Mouse (Mus musculus): ENCODE data around the gene Foxn3. TPM values are rescaled to one million over a fixed set of nuclear protein-coding genes. Genes with fewer than 3 reads are reported as not detected.

Foxn3 gene
- polyA plus RNA-seq (2015; fragmentation: Nextera tagmentation; extraction: Ambion mirVana) = 89.2 and 97.6 TPM in 2 replicates

DNA sequence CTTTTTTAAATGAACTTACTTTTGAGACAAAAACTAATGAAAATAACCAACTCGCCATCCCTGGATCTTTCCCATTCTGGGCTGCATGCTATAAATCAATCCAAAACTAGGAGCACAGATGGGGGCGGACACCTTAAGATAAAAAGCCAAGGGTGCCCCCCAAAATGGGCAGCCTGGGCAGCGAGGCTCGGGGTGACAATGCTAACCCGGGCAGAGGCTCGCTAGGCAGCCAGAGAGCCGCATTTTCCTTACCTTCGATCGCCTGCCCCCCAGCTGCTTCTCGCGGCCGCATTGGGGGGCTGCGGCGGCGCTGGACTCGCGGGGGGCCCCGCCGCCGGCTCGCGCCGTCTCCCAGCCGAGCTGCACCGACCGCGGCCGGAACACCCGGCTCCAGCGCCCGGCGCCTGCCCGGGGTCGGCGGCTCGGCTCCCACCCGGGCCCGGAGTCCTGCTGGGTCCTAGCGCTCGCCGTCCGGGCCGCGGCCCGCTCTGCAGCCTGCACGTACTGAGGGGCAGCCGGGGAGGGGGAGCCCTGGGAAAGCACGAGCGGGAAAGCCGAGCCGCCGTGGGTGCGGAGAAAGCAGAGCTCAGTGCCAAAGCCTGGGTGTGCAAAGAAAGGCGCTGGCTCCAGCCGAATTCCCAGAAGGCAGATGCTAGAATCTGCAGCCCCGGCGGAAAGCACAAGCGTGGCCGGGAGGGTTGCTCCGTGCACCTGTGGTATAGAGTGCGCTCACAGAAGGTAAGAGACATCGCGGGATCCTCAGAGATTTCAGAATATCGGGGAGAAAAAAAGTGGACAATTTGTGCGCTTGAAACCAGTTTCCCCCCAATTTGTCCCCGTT lies at the start of gene Foxn3:
Gene Foxn3, minus strand, starts transcription at position 364 of the 841 bp plus-strand sequence.
- no peaks in the 10 kb centered on the region for H3K36me3 ChIP-seq
- H3K27ac ChIP-seq (replicated peaks) = peak within 1 kb of the TSS; percentile 84
- no peaks in the 10 kb centered on the region for H3K9me3 ChIP-seq (replicated peaks)
- H3K4me2 ChIP-seq (replicated peaks) = peak within 1 kb of the TSS; percentile 87
- peak; percentile 86 for ATAC-seq (ENCODE audit: insufficient number of reproducible peaks, low FRiP score, low TSS enrichment, low read depth)
- peaks cover 19% of the 10 kb centered on the region for H3K4me1 ChIP-seq
- H3K27me3 ChIP-seq = no peaks in the 10 kb centered on the region
- peak within 1 kb of the TSS; percentile 72 for H3K9ac ChIP-seq
- WGBS = under 1% methylated on average over 60 of the region's 66 CpGs
- peak within 1 kb of the TSS; percentile 87 for H3K4me3 ChIP-seq (replicated peaks)

DNA sequence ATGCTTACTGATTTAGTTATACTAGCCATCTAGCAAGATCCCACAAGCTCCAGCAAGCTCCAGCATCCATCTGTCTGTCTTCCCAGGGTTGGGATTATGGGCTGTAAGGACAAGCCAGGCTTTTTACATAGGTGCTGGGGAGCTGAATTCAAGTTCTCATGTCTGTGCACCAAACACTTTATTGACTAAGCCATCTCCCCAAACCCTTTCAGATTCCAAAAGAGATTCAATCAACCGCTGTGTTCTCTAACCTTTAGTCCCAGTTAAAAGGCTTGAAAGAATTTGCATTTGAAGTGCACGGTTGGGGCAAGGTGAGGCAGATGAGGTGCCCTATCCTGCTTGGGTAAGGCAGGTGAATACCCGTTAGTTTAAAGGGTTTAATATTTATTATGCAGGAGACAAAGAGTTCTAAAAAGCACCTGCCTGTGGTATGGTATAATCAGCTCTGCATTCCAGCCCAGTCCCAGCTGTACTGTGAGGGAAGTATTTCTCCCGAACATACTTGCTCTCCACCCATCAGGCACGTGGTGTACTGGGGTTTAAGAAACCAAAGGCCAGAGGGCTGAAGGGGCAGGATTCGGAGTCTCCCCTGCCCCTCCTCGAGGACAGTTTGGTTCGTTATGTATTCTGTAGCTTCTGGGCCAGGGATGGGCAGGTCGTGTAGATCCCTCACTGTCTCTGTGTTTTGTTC lies 48.9 kb upstream of the Foxn3 start:
- H3K9me3 ChIP-seq (replicated peaks) = no peaks in the 10 kb centered on the region
- H3K4me2 ChIP-seq (replicated peaks) = no peak overlapping the region
- no peaks in the 10 kb centered on the region for H3K4me1 ChIP-seq
- ATAC-seq (ENCODE audit: insufficient number of reproducible peaks, low FRiP score, low TSS enrichment, low read depth) = no peak
- H3K36me3 ChIP-seq = no peaks in the 10 kb centered on the region
- H3K27ac ChIP-seq (replicated peaks) = no peak overlapping the region
- H3K4me3 ChIP-seq (replicated peaks) = no peak overlapping the region
- 35% methylated on average over 9 of the region's 9 CpGs for WGBS
- no peaks in the 10 kb centered on the region for H3K27me3 ChIP-seq
- H3K9ac ChIP-seq = no peak overlapping the region

GRCm38 (mm10) chr12:99610868-99611267 lies 47.5 kb upstream of the Foxn3 start:
- WGBS = 92% methylated on average over 7 of the region's 7 CpGs
- Histone ChIP-seq H3K27ac (replicated peaks) (no peak overlapping the region), H3K36me3 (no peaks in the 10 kb centered on the region), H3K9ac (no peak overlapping the region), H3K4me1 (no peaks in the 10 kb centered on the region), H3K9me3 (replicated peaks) (no peaks in the 10 kb centered on the region), H3K4me2 (replicated peaks) (no peak overlapping the region), H3K4me3 (replicated peaks) (no peak overlapping the region), H3K27me3 (no peaks in the 10 kb centered on the region)
- ATAC-seq (ENCODE audit: insufficient number of reproducible peaks, low FRiP score, low TSS enrichment, low read depth) = no peak

- Histone ChIP-seq H3K9ac (no peak overlapping the region), H3K36me3 (no peaks in the 10 kb centered on the region)
- WGBS = 92% methylated on average over 16 of the region's 16 CpGs
Measured at GRCm38 (mm10) chr12:99610069-99610815, 46.9 kb upstream of the Foxn3 start.

GRCm38 (mm10) chr12:99609643-99610042 lies 46.3 kb upstream of the Foxn3 start:
- Histone ChIP-seq H3K27ac (replicated peaks) (no peak overlapping the region), H3K4me3 (replicated peaks) (no peak overlapping the region), H3K27me3 (no peaks in the 10 kb centered on the region), H3K4me2 (replicated peaks) (no peak overlapping the region), H3K36me3 (no peaks in the 10 kb centered on the region), H3K9ac (no peak overlapping the region), H3K9me3 (replicated peaks) (no peaks in the 10 kb centered on the region), H3K4me1 (no peaks in the 10 kb centered on the region)
- 74% methylated on average over 5 of the region's 5 CpGs for WGBS
- ATAC-seq (ENCODE audit: insufficient number of reproducible peaks, low FRiP score, low TSS enrichment, low read depth) = no peak

More at GRCm38 (mm10) chr12:99610069-99610815, 46.9 kb upstream of the Foxn3 start:
- Histone ChIP-seq H3K4me1 (no peaks in the 10 kb centered on the region), H3K27ac (replicated peaks) (no peak overlapping the region), H3K9me3 (replicated peaks) (no peaks in the 10 kb centered on the region), H3K4me2 (replicated peaks) (no peak overlapping the region), H3K4me3 (replicated peaks) (no peak overlapping the region), H3K27me3 (no peaks in the 10 kb centered on the region)
- ATAC-seq (ENCODE audit: insufficient number of reproducible peaks, low FRiP score, low TSS enrichment, low read depth) = no peak

DNA sequence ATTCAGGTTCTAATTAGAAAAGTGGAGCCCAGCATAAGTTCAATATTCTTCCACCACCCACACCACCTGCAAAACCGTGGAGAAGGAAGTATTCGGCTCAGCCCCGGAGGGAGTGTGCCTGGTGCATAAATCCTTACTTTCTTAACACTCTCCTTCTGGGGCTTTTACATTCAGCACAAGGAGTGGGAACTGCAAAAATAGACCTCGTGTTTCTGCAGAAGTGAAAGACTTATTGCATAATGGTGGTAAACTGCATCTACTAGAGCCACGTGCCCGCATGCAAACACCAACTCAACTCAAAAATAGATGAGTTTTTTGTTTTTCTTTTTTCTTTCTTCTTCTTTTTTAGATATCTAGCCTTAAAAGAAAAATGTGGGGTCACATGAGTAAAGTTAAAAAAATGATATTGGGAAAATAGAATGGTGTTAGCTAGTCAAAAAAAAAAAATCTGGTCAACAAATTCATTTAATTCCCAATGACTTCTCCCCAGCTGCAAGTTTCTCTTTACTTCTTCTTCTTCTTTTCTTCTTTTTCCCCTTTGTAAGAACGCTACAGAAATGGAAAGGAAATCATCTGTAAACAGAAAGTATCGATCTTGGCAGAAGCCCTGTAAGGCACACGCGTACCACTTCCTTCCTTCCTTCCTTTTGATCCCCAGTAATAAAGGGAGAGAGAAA lies 45.0 kb upstream of the Foxn3 start:
- no peaks in the 10 kb centered on the region for H3K9me3 ChIP-seq (replicated peaks)
- H3K27me3 ChIP-seq = no peaks in the 10 kb centered on the region
- WGBS = 71% methylated on average over 10 of the region's 10 CpGs
- H3K4me2 ChIP-seq (replicated peaks) = no peak overlapping the region
- H3K4me1 ChIP-seq = peaks cover 5% of the 10 kb centered on the region; the same call in 1 of the 2 replicates
- H3K27ac ChIP-seq (replicated peaks) = no peak overlapping the region
- ATAC-seq (ENCODE audit: insufficient number of reproducible peaks, low FRiP score, low TSS enrichment, low read depth) = no peak
- no peaks in the 10 kb centered on the region for H3K36me3 ChIP-seq
- no peak overlapping the region for H3K4me3 ChIP-seq (replicated peaks)
- H3K9ac ChIP-seq = no peak overlapping the region

DNA sequence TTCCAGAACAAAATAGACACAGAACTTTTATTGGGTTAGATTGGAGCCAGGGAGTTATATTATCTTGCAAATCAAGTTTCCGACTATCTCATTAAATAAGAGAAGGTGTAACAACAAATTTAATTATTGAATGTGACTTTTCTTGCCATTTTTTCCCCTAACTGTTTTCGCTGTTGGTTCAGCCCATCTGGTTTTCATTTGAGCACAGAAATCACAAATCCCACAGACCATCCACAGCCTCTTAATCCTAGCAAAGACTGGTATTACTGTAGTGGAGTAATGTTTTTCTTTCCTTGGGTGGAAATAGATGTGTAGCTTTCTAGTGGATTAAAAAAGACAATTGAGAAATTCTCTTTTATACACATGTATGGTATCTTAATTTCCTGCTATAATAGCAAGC lies 40.0 kb upstream of the Foxn3 start:
- no peak for ATAC-seq (ENCODE audit: insufficient number of reproducible peaks, low FRiP score, low TSS enrichment, low read depth)
- WGBS = 30% methylated on average over 2 of the region's 2 CpGs
- Histone ChIP-seq H3K9me3 (replicated peaks) (no peaks in the 10 kb centered on the region), H3K4me1 (peaks cover 14% of the 10 kb centered on the region; the same call in 1 of the 2 replicates), H3K27ac (replicated peaks) (no peak overlapping the region), H3K4me3 (replicated peaks) (no peak overlapping the region), H3K36me3 (no peaks in the 10 kb centered on the region), H3K27me3 (no peaks in the 10 kb centered on the region), H3K9ac (no peak overlapping the region), H3K4me2 (replicated peaks) (no peak overlapping the region)

GRCm38 (mm10) chr12:99601841-99602240 lies 38.5 kb upstream of the Foxn3 start:
- no peak for ATAC-seq (ENCODE audit: insufficient number of reproducible peaks, low FRiP score, low TSS enrichment, low read depth)
- H3K9me3 ChIP-seq (replicated peaks) = no peaks in the 10 kb centered on the region
- no peak overlapping the region for H3K27ac ChIP-seq (replicated peaks)
- H3K4me3 ChIP-seq (replicated peaks) = no peak overlapping the region
- no peaks in the 10 kb centered on the region for H3K27me3 ChIP-seq
- WGBS = 93% methylated on average over 3 of the region's 3 CpGs
- no peak overlapping the region for H3K4me2 ChIP-seq (replicated peaks)
- no peak overlapping the region for H3K9ac ChIP-seq
- H3K36me3 ChIP-seq = no peaks in the 10 kb centered on the region
- H3K4me1 ChIP-seq = peaks cover 14% of the 10 kb centered on the region; the same call in 1 of the 2 replicates

DNA sequence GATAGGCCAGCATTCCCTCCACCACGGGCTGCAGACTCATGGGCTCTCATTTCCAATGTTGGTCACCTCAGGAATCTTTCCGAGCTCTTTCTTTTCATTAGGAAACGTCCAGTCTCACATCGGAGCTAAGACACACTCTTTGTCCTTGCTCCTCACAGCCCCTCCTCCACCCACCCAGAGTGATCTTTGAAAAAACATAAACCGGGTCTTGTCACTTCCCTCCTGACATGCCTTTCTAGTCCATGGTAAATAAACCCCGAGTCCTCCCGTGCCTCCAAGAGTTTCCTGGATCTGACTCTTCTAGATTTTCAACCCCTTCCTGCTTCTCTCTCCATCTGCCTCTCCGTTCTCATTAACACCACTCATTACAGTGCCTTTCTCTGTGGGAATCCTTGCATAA lies 38.0 kb upstream of the Foxn3 start:
- Histone ChIP-seq H3K4me2 (replicated peaks) (no peak overlapping the region), H3K9me3 (replicated peaks) (no peaks in the 10 kb centered on the region), H3K27me3 (no peaks in the 10 kb centered on the region), H3K27ac (replicated peaks) (no peak overlapping the region), H3K9ac (no peak overlapping the region), H3K4me1 (peaks cover 14% of the 10 kb centered on the region; the same call in 1 of the 2 replicates), H3K36me3 (no peaks in the 10 kb centered on the region), H3K4me3 (replicated peaks) (no peak overlapping the region)
- WGBS = 62% methylated on average over 8 of the region's 8 CpGs
- no peak for ATAC-seq (ENCODE audit: insufficient number of reproducible peaks, low FRiP score, low TSS enrichment, low read depth)

- H3K9ac ChIP-seq = no peak overlapping the region
- H3K36me3 ChIP-seq = no peaks in the 10 kb centered on the region
- H3K4me1 ChIP-seq = peaks cover 14% of the 10 kb centered on the region; the same call in 1 of the 2 replicates
- no peak for ATAC-seq (ENCODE audit: insufficient number of reproducible peaks, low FRiP score, low TSS enrichment, low read depth)
- H3K27me3 ChIP-seq = no peaks in the 10 kb centered on the region
- no peak overlapping the region for H3K27ac ChIP-seq (replicated peaks)
- peak overlapping the region; percentile 15 for H3K4me3 ChIP-seq (replicated peaks)
- WGBS = 28% methylated on average over 7 of the region's 7 CpGs
- peak overlapping the region; percentile 33 for H3K4me2 ChIP-seq (replicated peaks)
- no peaks in the 10 kb centered on the region for H3K9me3 ChIP-seq (replicated peaks)
Measured at GRCm38 (mm10) chr12:99599606-99600005, 36.2 kb upstream of the Foxn3 start.

All from embryonic facial prominence, embryonic 15.5 days (tissue).